Mouse (Mus musculus): ENCODE results near the gene Papss2. TPM values are rescaled to one million over a fixed set of nuclear protein-coding genes. Genes with fewer than 3 reads are reported as not detected.

Papss2 gene
- polyA plus RNA-seq, 1 experiment from 2014 or later, result 1.9 TPM

- Histone ChIP-seq H3K36me3 (ENCODE audit: control insufficient read depth, insufficient read depth, low read length) (no peaks in the 10 kb centered on the region), H3K4me1 (replicated peaks; ENCODE audit: control insufficient read depth, insufficient read depth, low read length) (no peaks in the 10 kb centered on the region), H3K27me3 (ENCODE audit: control insufficient read depth, insufficient read depth, low read length) (no peaks in the 10 kb centered on the region), H3K4me3 (ENCODE audit: low read depth, low read length) (no peak overlapping the region), H3K4me2 (ENCODE audit: low read depth, low read length, severe bottlenecking) (no peak overlapping the region), H3K27ac (ENCODE audit: low read depth, low read length) (no peak overlapping the region), H3K9me3 (ENCODE audit: control insufficient read depth, low read length) (no peaks in the 10 kb centered on the region), H3K9ac (ENCODE audit: low read length) (no peak overlapping the region)
- 85% methylated on average over 5 of the region's 5 CpGs for WGBS
- ATAC-seq (replicated peaks; ENCODE audit: low FRiP score), result no peak
- DNase-seq (ENCODE audit: low spot score), result no peak
These were observed 28.1 kb upstream of the Papss2 start for GRCm38 (mm10) chr19:32567447-32567846.

- no peak for DNase-seq (ENCODE audit: low spot score)
- WGBS, result 94% methylated on average over 3 of the region's 3 CpGs
- no peak overlapping the region for H3K4me2 ChIP-seq (ENCODE audit: low read depth, low read length, severe bottlenecking)
These were observed 27.1 kb upstream of the Papss2 start for GRCm38 (mm10) chr19:32568470-32568869.

GRCm38 (mm10) chr19:32568961-32569653 lies 26.5 kb upstream of the Papss2 start:
- H3K9ac ChIP-seq (ENCODE audit: low read length), result no peak overlapping the region
- H3K4me3 ChIP-seq (ENCODE audit: low read depth, low read length), result no peak overlapping the region
- DNase-seq (ENCODE audit: low spot score) (no peak), ATAC-seq (replicated peaks; ENCODE audit: low FRiP score) (no peak)
- no peak overlapping the region for H3K27ac ChIP-seq (ENCODE audit: low read depth, low read length)
- no peaks in the 10 kb centered on the region for H3K27me3 ChIP-seq (ENCODE audit: control insufficient read depth, insufficient read depth, low read length)
- no peaks in the 10 kb centered on the region for H3K9me3 ChIP-seq (ENCODE audit: control insufficient read depth, low read length)
- WGBS, result 87% methylated on average over 3 of the region's 3 CpGs
- no peaks in the 10 kb centered on the region for H3K4me1 ChIP-seq (replicated peaks; ENCODE audit: control insufficient read depth, insufficient read depth, low read length)
- H3K36me3 ChIP-seq (ENCODE audit: control insufficient read depth, insufficient read depth, low read length), result no peaks in the 10 kb centered on the region
- H3K4me2 ChIP-seq (ENCODE audit: low read depth, low read length, severe bottlenecking), result no peak overlapping the region

More at GRCm38 (mm10) chr19:32568470-32568869, 27.1 kb upstream of the Papss2 start:
- Histone ChIP-seq H3K9ac (ENCODE audit: low read length) (no peak overlapping the region), H3K27me3 (ENCODE audit: control insufficient read depth, insufficient read depth, low read length) (no peaks in the 10 kb centered on the region), H3K9me3 (ENCODE audit: control insufficient read depth, low read length) (no peaks in the 10 kb centered on the region), H3K36me3 (ENCODE audit: control insufficient read depth, insufficient read depth, low read length) (no peaks in the 10 kb centered on the region), H3K4me3 (ENCODE audit: low read depth, low read length) (no peak overlapping the region), H3K27ac (ENCODE audit: low read depth, low read length) (no peak overlapping the region), H3K4me1 (replicated peaks; ENCODE audit: control insufficient read depth, insufficient read depth, low read length) (no peaks in the 10 kb centered on the region)
- no peak for ATAC-seq (replicated peaks; ENCODE audit: low FRiP score)

GRCm38 (mm10) chr19:32569725-32570124 lies 25.9 kb upstream of the Papss2 start:
- Histone ChIP-seq H3K9me3 (ENCODE audit: control insufficient read depth, low read length) (no peaks in the 10 kb centered on the region), H3K27me3 (ENCODE audit: control insufficient read depth, insufficient read depth, low read length) (no peaks in the 10 kb centered on the region), H3K9ac (ENCODE audit: low read length) (no peak overlapping the region), H3K4me2 (ENCODE audit: low read depth, low read length, severe bottlenecking) (no peak overlapping the region), H3K4me1 (replicated peaks; ENCODE audit: control insufficient read depth, insufficient read depth, low read length) (no peaks in the 10 kb centered on the region), H3K36me3 (ENCODE audit: control insufficient read depth, insufficient read depth, low read length) (no peaks in the 10 kb centered on the region), H3K4me3 (ENCODE audit: low read depth, low read length) (no peak overlapping the region), H3K27ac (ENCODE audit: low read depth, low read length) (no peak overlapping the region)
- 91% methylated on average over 5 of the region's 5 CpGs for WGBS
- ATAC-seq (replicated peaks; ENCODE audit: low FRiP score) (no peak), DNase-seq (ENCODE audit: low spot score) (no peak)

GRCm38 (mm10) chr19:32572191-32572590 lies 23.4 kb upstream of the Papss2 start:
- H3K4me3 ChIP-seq (ENCODE audit: low read depth, low read length), result no peak overlapping the region
- no peak overlapping the region for H3K27ac ChIP-seq (ENCODE audit: low read depth, low read length)
- 81% methylated on average over 2 of the region's 2 CpGs for WGBS
- ATAC-seq (replicated peaks; ENCODE audit: low FRiP score), result no peak
- H3K4me1 ChIP-seq (replicated peaks; ENCODE audit: control insufficient read depth, insufficient read depth, low read length), result no peaks in the 10 kb centered on the region
- H3K4me2 ChIP-seq (ENCODE audit: low read depth, low read length, severe bottlenecking), result no peak overlapping the region
- H3K9ac ChIP-seq (ENCODE audit: low read length), result no peak overlapping the region
- no peak for DNase-seq (ENCODE audit: low spot score)
- no peaks in the 10 kb centered on the region for H3K9me3 ChIP-seq (ENCODE audit: control insufficient read depth, low read length)
- no peaks in the 10 kb centered on the region for H3K27me3 ChIP-seq (ENCODE audit: control insufficient read depth, insufficient read depth, low read length)
- no peaks in the 10 kb centered on the region for H3K36me3 ChIP-seq (ENCODE audit: control insufficient read depth, insufficient read depth, low read length)

GRCm38 (mm10) chr19:32573259-32573658 lies 22.3 kb upstream of the Papss2 start:
- Histone ChIP-seq H3K9me3 (ENCODE audit: control insufficient read depth, low read length) (no peaks in the 10 kb centered on the region), H3K36me3 (ENCODE audit: control insufficient read depth, insufficient read depth, low read length) (no peaks in the 10 kb centered on the region), H3K27ac (ENCODE audit: low read depth, low read length) (no peak overlapping the region), H3K9ac (ENCODE audit: low read length) (no peak overlapping the region), H3K27me3 (ENCODE audit: control insufficient read depth, insufficient read depth, low read length) (no peaks in the 10 kb centered on the region), H3K4me2 (ENCODE audit: low read depth, low read length, severe bottlenecking) (no peak overlapping the region), H3K4me1 (replicated peaks; ENCODE audit: control insufficient read depth, insufficient read depth, low read length) (no peaks in the 10 kb centered on the region), H3K4me3 (ENCODE audit: low read depth, low read length) (no peak overlapping the region)
- DNase-seq (ENCODE audit: low spot score) (no peak), ATAC-seq (replicated peaks; ENCODE audit: low FRiP score) (no peak)
- 90% methylated on average over 6 of the region's 6 CpGs for WGBS

- 91% methylated on average over 3 of the region's 3 CpGs for WGBS
- Histone ChIP-seq H3K9me3 (ENCODE audit: control insufficient read depth, low read length) (no peaks in the 10 kb centered on the region), H3K4me2 (ENCODE audit: low read depth, low read length, severe bottlenecking) (no peak overlapping the region), H3K4me1 (replicated peaks; ENCODE audit: control insufficient read depth, insufficient read depth, low read length) (no peaks in the 10 kb centered on the region), H3K4me3 (ENCODE audit: low read depth, low read length) (no peak overlapping the region), H3K27ac (ENCODE audit: low read depth, low read length) (no peak overlapping the region), H3K27me3 (ENCODE audit: control insufficient read depth, insufficient read depth, low read length) (no peaks in the 10 kb centered on the region), H3K36me3 (ENCODE audit: control insufficient read depth, insufficient read depth, low read length) (no peaks in the 10 kb centered on the region), H3K9ac (ENCODE audit: low read length) (no peak overlapping the region)
- no peak for DNase-seq (ENCODE audit: low spot score)
- no peak for ATAC-seq (replicated peaks; ENCODE audit: low FRiP score)
These were observed 20.7 kb upstream of the Papss2 start for GRCm38 (mm10) chr19:32574846-32575245.

- Histone ChIP-seq H3K27ac (ENCODE audit: low read depth, low read length) (no peak overlapping the region), H3K9me3 (ENCODE audit: control insufficient read depth, low read length) (no peaks in the 10 kb centered on the region), H3K27me3 (ENCODE audit: control insufficient read depth, insufficient read depth, low read length) (no peaks in the 10 kb centered on the region), H3K4me3 (ENCODE audit: low read depth, low read length) (no peak overlapping the region), H3K9ac (ENCODE audit: low read length) (no peak overlapping the region), H3K4me1 (replicated peaks; ENCODE audit: control insufficient read depth, insufficient read depth, low read length) (no peaks in the 10 kb centered on the region), H3K4me2 (ENCODE audit: low read depth, low read length, severe bottlenecking) (no peak overlapping the region), H3K36me3 (ENCODE audit: control insufficient read depth, insufficient read depth, low read length) (no peaks in the 10 kb centered on the region)
- DNase-seq (ENCODE audit: low spot score) (no peak), ATAC-seq (replicated peaks; ENCODE audit: low FRiP score) (no peak)
- 55% methylated on average over 1 of the region's 1 CpGs for WGBS
These were observed 17.8 kb upstream of the Papss2 start for GRCm38 (mm10) chr19:32577749-32578148.

- 85% methylated on average over 4 of the region's 4 CpGs for WGBS
- DNase-seq (ENCODE audit: low spot score) (no peak), ATAC-seq (replicated peaks; ENCODE audit: low FRiP score) (no peak)
- Histone ChIP-seq H3K36me3 (ENCODE audit: control insufficient read depth, insufficient read depth, low read length) (no peaks in the 10 kb centered on the region), H3K9ac (ENCODE audit: low read length) (no peak overlapping the region), H3K27me3 (ENCODE audit: control insufficient read depth, insufficient read depth, low read length) (no peaks in the 10 kb centered on the region), H3K4me1 (replicated peaks; ENCODE audit: control insufficient read depth, insufficient read depth, low read length) (no peaks in the 10 kb centered on the region), H3K27ac (ENCODE audit: low read depth, low read length) (no peak overlapping the region), H3K4me3 (ENCODE audit: low read depth, low read length) (no peak overlapping the region), H3K4me2 (ENCODE audit: low read depth, low read length, severe bottlenecking) (no peak overlapping the region), H3K9me3 (ENCODE audit: control insufficient read depth, low read length) (no peaks in the 10 kb centered on the region)
These were observed 12.4 kb upstream of the Papss2 start for GRCm38 (mm10) chr19:32583091-32583766.

Measured in forebrain, embryonic 11.5 days (tissue).